Mouse (Mus musculus): ENCODE measurements around the gene Mthfd1. TPM values are rescaled to one million over a fixed set of nuclear protein-coding genes. Genes with fewer than 3 reads are reported as not detected.
"Not testable (repeated sequence)": the region's sequence is repeated elsewhere in the genome, so short reads cannot be mapped to it uniquely, and the experiment has no call there.

The Mthfd1 gene
- polyA plus RNA-seq (2021) = 65.6 TPM

- no peak for TF ChIP-seq CTCF (IDR thresholded peaks at IDR 0.05)
- POLR2A ChIA-PET = no interaction called here
- CTCF ChIA-PET = no interaction called here
- ATAC-seq = peak; percentile 99
- H3K27me3 ChIP-seq = no peaks in the 10 kb centered on the region
- in situ Hi-C loops (cut with MboI; ENCODE audit: low pct_unique_long_range_greater_than_20kb) = no loop called here
- DNase-seq (ENCODE audit: low read depth, low spot score) = peak; percentile 79
Measured at GRCm38 (mm10) chr12:76254725-76255498, at the start of gene Mthfd1. Gene Mthfd1, plus strand, starts transcription at chr12:76255298.

GRCm38 (mm10) chr12:76209429-76209974, 45.6 kb upstream of the Mthfd1 start:
- no peak for DNase-seq (ENCODE audit: low read depth, low spot score)
- ATAC-seq = no peak
- TF ChIP-seq CTCF (IDR thresholded peaks at IDR 0.05) = no peak
- H3K27me3 ChIP-seq = peaks cover 4% of the 10 kb centered on the region
- ChIA-PET CTCF (no interaction called here), POLR2A (no interaction called here)
- in situ Hi-C loops (cut with MboI; ENCODE audit: low pct_unique_long_range_greater_than_20kb) = no loop called here

DNA sequence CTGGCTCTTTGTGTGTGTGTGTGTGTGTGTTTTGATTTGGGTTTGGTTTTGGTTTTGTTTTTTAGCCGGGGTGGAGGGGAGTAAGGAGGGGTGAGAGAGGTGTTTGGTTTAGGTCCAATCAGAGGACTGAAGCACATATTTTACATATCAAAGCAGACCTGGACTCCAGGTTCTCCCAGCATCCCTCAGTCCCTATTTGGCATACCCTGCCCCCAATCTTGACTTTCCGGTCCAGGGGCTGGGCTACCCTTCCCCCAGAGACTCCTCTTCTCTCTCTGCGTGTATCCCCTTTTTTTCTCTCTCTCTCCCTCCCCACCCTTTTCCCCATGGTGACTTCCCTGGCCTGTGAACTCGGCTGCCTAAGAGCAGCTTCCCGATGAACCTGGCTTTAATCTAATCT, 40.0 kb upstream of the Mthfd1 start:
- no peak for TF ChIP-seq CTCF (IDR thresholded peaks at IDR 0.05)
- DNase-seq (ENCODE audit: low read depth, low spot score) (no peak), ATAC-seq (no peak)
- in situ Hi-C loops (cut with MboI; ENCODE audit: low pct_unique_long_range_greater_than_20kb) = no loop called here
- ChIA-PET CTCF (no interaction called here), POLR2A (no interaction called here)
- no peaks in the 10 kb centered on the region for H3K27me3 ChIP-seq

DNA sequence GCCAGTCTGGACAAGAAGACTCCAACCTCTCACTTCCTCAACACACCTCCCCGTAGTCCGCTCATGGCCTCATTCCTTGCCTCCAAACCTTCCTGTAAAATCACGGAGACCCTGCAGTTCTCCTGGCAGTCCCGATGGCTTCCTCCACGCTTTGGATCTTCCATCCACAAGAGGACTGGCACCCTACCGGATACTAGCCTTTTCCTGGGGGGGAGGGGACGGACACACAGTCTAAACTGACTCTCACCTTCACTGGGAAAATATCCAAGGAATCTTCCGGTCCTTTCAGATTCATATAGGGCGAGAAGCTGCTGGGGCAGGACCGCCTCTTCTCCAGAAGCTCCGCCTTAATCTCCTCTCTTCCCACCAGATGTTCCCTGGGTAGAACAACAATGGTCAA, 38.4 kb upstream of the Mthfd1 start:
- ATAC-seq (no peak), DNase-seq (ENCODE audit: low read depth, low spot score) (no peak)
- no peaks in the 10 kb centered on the region for H3K27me3 ChIP-seq
- in situ Hi-C loops (cut with MboI; ENCODE audit: low pct_unique_long_range_greater_than_20kb) = no loop called here
- TF ChIP-seq CTCF (IDR thresholded peaks at IDR 0.05) = no peak
- ChIA-PET POLR2A (no interaction called here), CTCF (interaction anchor here (0.9 kb wide), 1 partner anchor 9 kb away, joined by 4 read pairs; no protein-coding TSS in a partner anchor)

GRCm38 (mm10) chr12:76222104-76222503, 33.0 kb upstream of the Mthfd1 start:
- DNase-seq (ENCODE audit: low read depth, low spot score); H3K27me3 ChIP-seq; CTCF ChIA-PET; in situ Hi-C loops (cut with MboI; ENCODE audit: low pct_unique_long_range_greater_than_20kb); ATAC-seq; POLR2A ChIA-PET: not testable (repeated sequence)

DNA sequence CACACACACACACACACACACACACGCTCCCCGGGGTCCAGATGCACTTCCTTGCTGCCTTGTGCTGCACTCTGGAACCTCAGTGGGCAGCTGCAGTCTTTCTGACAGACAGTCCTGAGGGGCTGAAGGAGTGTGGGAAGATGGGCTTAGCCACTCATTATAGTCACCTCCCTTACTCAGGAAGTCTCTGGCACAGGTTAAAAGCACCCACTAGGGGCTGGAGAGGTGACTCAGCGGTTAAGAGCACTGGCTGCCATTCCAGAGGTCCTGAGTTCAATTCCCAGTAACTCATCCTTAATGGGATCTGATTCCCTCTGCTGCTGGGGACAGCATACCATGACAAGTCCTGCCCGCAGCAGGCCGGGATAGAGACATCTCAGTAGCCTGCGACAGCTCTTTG, 24.5 kb upstream of the Mthfd1 start:
- DNase-seq (ENCODE audit: low read depth, low spot score) = no peak
- ATAC-seq = no peak
- ChIA-PET CTCF (no interaction called here), POLR2A (no interaction called here)
- no peak for TF ChIP-seq CTCF (IDR thresholded peaks at IDR 0.05)
- in situ Hi-C loops (cut with MboI; ENCODE audit: low pct_unique_long_range_greater_than_20kb) = no loop called here
- no peaks in the 10 kb centered on the region for H3K27me3 ChIP-seq

- no peak for DNase-seq (ENCODE audit: low read depth, low spot score)
- H3K27me3 ChIP-seq = peaks cover 3% of the 10 kb centered on the region
- ChIA-PET CTCF (no interaction called here), POLR2A (no interaction called here)
- TF ChIP-seq CTCF (IDR thresholded peaks at IDR 0.05) = no peak
- no peak for ATAC-seq
- in situ Hi-C loops (cut with MboI; ENCODE audit: low pct_unique_long_range_greater_than_20kb) = no loop called here
Measured at GRCm38 (mm10) chr12:76235253-76235652, 19.8 kb upstream of the Mthfd1 start.

DNA sequence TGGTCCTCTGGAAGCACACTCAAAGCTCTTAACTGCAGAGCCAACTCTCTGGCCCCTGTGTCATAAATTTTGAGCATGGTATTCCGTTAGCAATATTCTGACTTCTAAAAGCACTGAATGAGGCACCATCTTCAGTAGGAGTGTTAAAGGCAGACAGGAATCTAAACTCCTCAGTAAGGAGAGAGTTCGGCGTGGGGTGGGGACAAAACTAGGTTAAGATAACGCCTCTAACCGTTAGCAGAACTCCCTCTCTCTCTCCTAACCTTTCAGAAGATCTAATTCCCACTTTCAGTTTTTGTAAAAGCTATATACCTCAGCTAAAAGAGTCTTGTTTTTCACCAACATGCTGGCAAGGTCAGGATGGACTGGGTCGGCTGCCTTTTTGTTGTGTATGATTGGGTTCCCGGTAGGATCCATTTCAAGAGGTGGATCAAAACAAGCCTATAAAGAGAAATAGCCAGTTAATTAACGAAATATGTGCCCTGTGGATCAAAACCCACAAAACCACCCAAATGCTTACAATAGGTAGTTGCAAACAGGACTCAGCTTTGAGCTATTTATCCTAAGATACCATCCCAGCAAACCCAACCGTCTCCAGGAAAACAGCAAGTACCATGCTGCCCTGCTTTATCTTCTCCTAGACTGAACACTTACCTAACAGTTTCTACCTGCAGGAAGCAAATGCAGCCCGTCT, 15.8 kb upstream of the Mthfd1 start:
- in situ Hi-C loops (cut with MboI; ENCODE audit: low pct_unique_long_range_greater_than_20kb) = no loop called here
- peaks cover 8% of the 10 kb centered on the region for H3K27me3 ChIP-seq
- ATAC-seq (no peak), DNase-seq (ENCODE audit: low read depth, low spot score) (no peak)
- ChIA-PET CTCF (no interaction called here), POLR2A (no interaction called here)
- no peak for TF ChIP-seq CTCF (IDR thresholded peaks at IDR 0.05)

GRCm38 (mm10) chr12:76239839-76240571, 15.1 kb upstream of the Mthfd1 start:
- no peak for ATAC-seq

GRCm38 (mm10) chr12:76240670-76241069, 14.4 kb upstream of the Mthfd1 start:
- in situ Hi-C loops (cut with MboI; ENCODE audit: low pct_unique_long_range_greater_than_20kb) = no loop called here
- ATAC-seq = no peak
- ChIA-PET POLR2A (no interaction called here), CTCF (no interaction called here)
- peaks cover 13% of the 10 kb centered on the region for H3K27me3 ChIP-seq
- DNase-seq (ENCODE audit: low read depth, low spot score) = no peak
- no peak for TF ChIP-seq CTCF (IDR thresholded peaks at IDR 0.05)

More at GRCm38 (mm10) chr12:76239839-76240571, 15.1 kb upstream of the Mthfd1 start:
- in situ Hi-C loops (cut with MboI; ENCODE audit: low pct_unique_long_range_greater_than_20kb) = no loop called here
- CTCF ChIA-PET = no interaction called here
- DNase-seq (ENCODE audit: low read depth, low spot score) = no peak
- peaks cover 13% of the 10 kb centered on the region for H3K27me3 ChIP-seq
- POLR2A ChIA-PET = no interaction called here
- no peak for TF ChIP-seq CTCF (IDR thresholded peaks at IDR 0.05)

- no peak for TF ChIP-seq CTCF (IDR thresholded peaks at IDR 0.05)
- ChIA-PET POLR2A (no interaction called here), CTCF (no interaction called here)
- peaks cover 13% of the 10 kb centered on the region for H3K27me3 ChIP-seq
- DNase-seq (ENCODE audit: low read depth, low spot score) (no peak), ATAC-seq (no peak)
- in situ Hi-C loops (cut with MboI; ENCODE audit: low pct_unique_long_range_greater_than_20kb) = no loop called here
Measured at GRCm38 (mm10) chr12:76241084-76241483, 14.0 kb upstream of the Mthfd1 start.

Measured in Patski (cell line).